Mouse (Mus musculus) olfactory bulb, adult 2 months (tissue): ENCODE results near the gene Cnih1.

Experiments used
- CTCF ChIP-seq: fragments of 200-500 bp; IDR thresholded peaks from 2 replicates; pipeline ENCODE4 v1.5.1; 2012; ENCODE audit warnings: low read depth, mild to moderate bottlenecking, low read length, moderate library complexity; ENCODE audit not compliant: insufficient read depth
- POLR2A ChIP-seq: fragments of 200-500 bp; IDR thresholded peaks from 2 replicates; pipeline ENCODE4 v1.6.1; 2012; ENCODE audit warnings: mild to moderate bottlenecking, low read depth, low read length, moderate library complexity; ENCODE audit not compliant: insufficient read depth

DNA sequence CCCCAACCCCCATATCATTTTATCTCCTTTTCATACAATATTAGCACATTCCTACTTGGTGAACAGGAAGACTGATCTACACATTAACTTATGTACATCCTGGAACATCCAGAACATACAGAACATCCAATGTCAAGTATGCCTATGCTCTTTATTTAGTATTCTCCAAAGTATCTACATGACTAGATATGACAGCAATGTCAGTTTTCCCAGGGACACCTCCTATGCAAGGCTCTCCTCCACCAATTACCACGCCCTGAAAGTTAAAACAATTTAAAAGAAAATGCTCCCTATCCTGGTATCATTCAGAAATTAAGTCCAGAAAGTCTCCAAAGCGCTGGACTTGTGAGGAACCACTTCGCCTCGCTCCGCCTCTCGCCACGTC lies 28.2 kb downstream of the Cnih1 start:
- no peak for TF ChIP-seq CTCF
- TF ChIP-seq POLR2A, result no peak
